Mouse (Mus musculus): ENCODE results near the gene Tm4sf5. TPM values are rescaled to one million over a fixed set of nuclear protein-coding genes. Genes with fewer than 3 reads are reported as not detected.
A peak's percentile ranks its signal among the peaks of the same experiment; 100 is the strongest.

Tm4sf5 gene
- polyA plus RNA-seq (2012; rRNA removed) (0.90 and 1.4 TPM in 2 replicates), polyA plus RNA-seq (2014; fragmentation: Nextera tagmentation; extraction: Ambion mirVana) (2.1 and 2.4 TPM in 2 replicates)

- no peak within 1 kb of the TSS for H3K4me2 ChIP-seq (ENCODE audit: low read depth)
- no peaks in the 10 kb centered on the region for H3K36me3 ChIP-seq (replicated peaks; ENCODE audit: control insufficient read depth, insufficient read depth, low read depth)
- no peak within 1 kb of the TSS for H3K4me3 ChIP-seq (ENCODE audit: insufficient read depth in 1 of 2, low read depth in 2 of 2, low read length in 2 of 2)
- no peak within 1 kb of the TSS for H3K27ac ChIP-seq
- peaks cover 3% of the 10 kb centered on the region; the same call in 1 of the 2 replicates for H3K27me3 ChIP-seq (ENCODE audit: control insufficient read depth, insufficient read depth, low read length)
- H3K9me3 ChIP-seq (ENCODE audit: control insufficient read depth, low read length): no peaks in the 10 kb centered on the region
- ATAC-seq (ENCODE audit: insufficient read depth): no peak
- TF ChIP-seq EP300 (IDR thresholded peaks at IDR 0.05; ENCODE audit: low read depth) (no peak), CTCF (IDR thresholded peaks at IDR 0.05; ENCODE audit: low read depth) (no peak)
- peaks cover 4 to 10% of the 10 kb centered on the region in 2 experiments for H3K4me1 ChIP-seq (replicated peaks; ENCODE audit: control insufficient read depth in 2 of 2, insufficient read depth in 2 of 2, low read length in 1 of 2)
- WGBS (ENCODE audit: insufficient replicate concordance): 32% methylated on average over 9 of the region's 9 CpGs
- no peak within 1 kb of the TSS for H3K9ac ChIP-seq (replicated peaks)
- no peak for DNase-seq (ENCODE audit: low read depth in 3 of 3, low spot score in 3 of 3)
Measured at GRCm38 (mm10) chr11:70504970-70505369, at the start of gene Tm4sf5. Tm4sf5 (plus strand) TSS chr11:70505244.

GRCm38 (mm10) chr11:70458688-70459600, 46.1 kb upstream of the Tm4sf5 start, which contains the start of gene Zmynd15:
Zmynd15 (plus strand) TSS chr11:70459433.
- Histone ChIP-seq H3K9me3 (ENCODE audit: control insufficient read depth, low read length) (no peaks in the 10 kb centered on the region), H3K4me2 (ENCODE audit: low read depth) (peak within 1 kb of the TSS; percentile 61), H3K9ac (replicated peaks) (no peak within 1 kb of the TSS), H3K27me3 (ENCODE audit: control insufficient read depth, insufficient read depth, low read length) (peaks cover 23% of the 10 kb centered on the region), H3K27ac (no peak within 1 kb of the TSS), H3K4me3 (ENCODE audit: insufficient read depth in 1 of 2, low read depth in 2 of 2, low read length in 2 of 2) (peak within 1 kb of the TSS; percentile 37 to 50), H3K36me3 (replicated peaks; ENCODE audit: control insufficient read depth, insufficient read depth, low read depth) (no peaks in the 10 kb centered on the region), H3K4me1 (replicated peaks; ENCODE audit: control insufficient read depth in 2 of 2, insufficient read depth in 2 of 2, low read length in 1 of 2) (0 out of 4 replicates have a peak, but pooled peaks cover 0 to 2% of the 10 kb centered on the region in 2 experiments)
- ATAC-seq (ENCODE audit: insufficient read depth) (no peak), DNase-seq (ENCODE audit: low read depth in 3 of 3, low spot score in 3 of 3) (no peak)
- 17% methylated on average over 32 of the region's 32 CpGs for WGBS (ENCODE audit: insufficient replicate concordance)
- no peak for TF ChIP-seq EP300 (IDR thresholded peaks at IDR 0.05; ENCODE audit: low read depth)
- TF ChIP-seq CTCF (IDR thresholded peaks at IDR 0.05; ENCODE audit: low read depth): no peak

- no peak for TF ChIP-seq EP300 (IDR thresholded peaks at IDR 0.05; ENCODE audit: low read depth)
- no peak for TF ChIP-seq CTCF (IDR thresholded peaks at IDR 0.05; ENCODE audit: low read depth)
- no peaks in the 10 kb centered on the region for H3K9me3 ChIP-seq (ENCODE audit: control insufficient read depth, low read length)
- peak within 1 kb of the TSS; percentile 37 to 50 for H3K4me3 ChIP-seq (ENCODE audit: insufficient read depth in 1 of 2, low read depth in 2 of 2, low read length in 2 of 2)
- H3K36me3 ChIP-seq (replicated peaks; ENCODE audit: control insufficient read depth, insufficient read depth, low read depth): no peaks in the 10 kb centered on the region
- ATAC-seq (ENCODE audit: insufficient read depth) (no peak), DNase-seq (ENCODE audit: low read depth in 3 of 3, low spot score in 3 of 3) (no peak)
- H3K27me3 ChIP-seq (ENCODE audit: control insufficient read depth, insufficient read depth, low read length): peaks cover 23% of the 10 kb centered on the region
- 2% methylated on average over 30 of the region's 30 CpGs for WGBS (ENCODE audit: insufficient replicate concordance)
- H3K27ac ChIP-seq: no peak within 1 kb of the TSS
- H3K4me1 ChIP-seq (replicated peaks; ENCODE audit: control insufficient read depth in 2 of 2, insufficient read depth in 2 of 2, low read length in 1 of 2): 0 out of 4 replicates have a peak, but pooled peaks cover 0 to 2% of the 10 kb centered on the region in 2 experiments
- H3K9ac ChIP-seq (replicated peaks): no peak within 1 kb of the TSS
- peak within 1 kb of the TSS; percentile 61 for H3K4me2 ChIP-seq (ENCODE audit: low read depth)
Measured at GRCm38 (mm10) chr11:70459601-70460101, 45.4 kb upstream of the Tm4sf5 start, which contains the start of gene Cxcl16. Cxcl16 (minus strand) TSS chr11:70459984.

GRCm38 (mm10) chr11:70463970-70464369, 41.1 kb upstream of the Tm4sf5 start:
- no peak for TF ChIP-seq EP300 (IDR thresholded peaks at IDR 0.05; ENCODE audit: low read depth)
- no peak for TF ChIP-seq CTCF (IDR thresholded peaks at IDR 0.05; ENCODE audit: low read depth)
- Histone ChIP-seq H3K4me3 (ENCODE audit: insufficient read depth in 1 of 2, low read depth in 2 of 2, low read length in 2 of 2) (no peak overlapping the region), H3K27me3 (ENCODE audit: control insufficient read depth, insufficient read depth, low read length) (peaks cover 29% of the 10 kb centered on the region), H3K9me3 (ENCODE audit: control insufficient read depth, low read length) (no peaks in the 10 kb centered on the region), H3K27ac (no peak overlapping the region), H3K4me2 (ENCODE audit: low read depth) (no peak overlapping the region), H3K4me1 (replicated peaks; ENCODE audit: control insufficient read depth in 2 of 2, insufficient read depth in 2 of 2, low read length in 1 of 2) (peaks cover 0 to under 1% of the 10 kb centered on the region in 2 experiments; a peak in 1 of 4 replicates), H3K36me3 (replicated peaks; ENCODE audit: control insufficient read depth, insufficient read depth, low read depth) (no peaks in the 10 kb centered on the region), H3K9ac (replicated peaks) (no peak overlapping the region)
- ATAC-seq (ENCODE audit: insufficient read depth) (no peak), DNase-seq (ENCODE audit: low read depth in 3 of 3, low spot score in 3 of 3) (no peak)
- 61% methylated on average over 5 of the region's 5 CpGs for WGBS (ENCODE audit: insufficient replicate concordance)

- Histone ChIP-seq H3K27ac (no peak overlapping the region), H3K9ac (replicated peaks) (no peak overlapping the region), H3K36me3 (replicated peaks; ENCODE audit: control insufficient read depth, insufficient read depth, low read depth) (no peaks in the 10 kb centered on the region), H3K4me1 (replicated peaks; ENCODE audit: control insufficient read depth in 2 of 2, insufficient read depth in 2 of 2, low read length in 1 of 2) (peaks cover 0 to 2% of the 10 kb centered on the region in 2 experiments; a peak in 1 of 4 replicates), H3K4me2 (ENCODE audit: low read depth) (no peak overlapping the region), H3K4me3 (ENCODE audit: insufficient read depth in 1 of 2, low read depth in 2 of 2, low read length in 2 of 2) (no peak overlapping the region), H3K9me3 (ENCODE audit: control insufficient read depth, low read length) (no peaks in the 10 kb centered on the region), H3K27me3 (ENCODE audit: control insufficient read depth, insufficient read depth, low read length) (peaks cover 16% of the 10 kb centered on the region)
- TF ChIP-seq CTCF (IDR thresholded peaks at IDR 0.05; ENCODE audit: low read depth) (no peak), EP300 (IDR thresholded peaks at IDR 0.05; ENCODE audit: low read depth) (no peak)
- ATAC-seq (ENCODE audit: insufficient read depth) (no peak), DNase-seq (ENCODE audit: low read depth in 3 of 3, low spot score in 3 of 3) (no peak)
- 26% methylated on average over 16 of the region's 16 CpGs for WGBS (ENCODE audit: insufficient replicate concordance)
Measured at GRCm38 (mm10) chr11:70465211-70465610, 39.8 kb upstream of the Tm4sf5 start.

Data from liver, embryonic 14.5 days (tissue).